Mouse (Mus musculus) CD8-positive naive resting alpha-beta T cell, adult 2 months (primary cell): Measurements from ENCODE around the gene Simc1.

Experiments
- DNase-seq, 2 experiments: peaks; one replicate each; pipeline ENCODE4 v3.0.0; 2022; ENCODE audit warnings: low read depth in 2 of 2, low spot score in 2 of 2

Simc1 gene

DNA sequence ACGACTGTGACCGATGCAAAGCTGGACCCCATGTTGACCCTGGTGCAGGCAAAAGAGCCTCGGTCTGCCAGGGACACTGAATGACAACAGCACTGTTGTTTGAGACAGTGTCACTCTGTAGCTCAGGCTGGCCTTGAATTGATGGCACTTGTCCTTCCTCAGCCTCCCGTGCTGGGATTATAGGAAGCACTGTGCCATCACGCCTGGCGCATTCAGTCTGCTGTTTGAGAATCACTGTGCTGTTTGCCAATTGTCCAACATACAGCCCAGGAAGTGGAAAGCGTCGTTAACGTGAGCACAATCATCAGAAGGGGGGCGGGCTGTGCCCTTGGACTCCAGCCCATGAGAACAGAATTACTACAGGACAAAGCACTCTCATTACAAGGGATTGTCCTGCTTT lies 78.5 kb downstream of the Simc1 start:
- DNase-seq, result no peak

DNA sequence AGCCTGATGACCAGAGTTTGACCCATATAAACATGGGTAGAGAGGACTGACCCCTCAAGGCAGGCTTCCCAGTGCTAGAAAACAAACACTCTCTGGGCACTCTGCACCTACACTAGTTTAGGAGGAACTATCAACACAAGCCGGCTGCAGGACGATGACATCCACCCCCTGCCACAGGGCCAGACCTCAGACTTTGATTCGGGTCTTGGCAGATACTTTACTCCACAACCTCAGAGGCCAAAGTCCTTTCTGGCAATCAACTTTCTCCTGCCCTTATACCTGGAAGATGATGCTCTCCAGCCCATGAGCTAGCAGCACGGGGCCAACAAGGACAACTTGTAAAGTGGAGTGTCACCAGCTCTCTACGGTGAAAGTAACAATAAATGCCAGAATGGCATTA lies 79.3 kb downstream of the Simc1 start:
- no peak for DNase-seq

DNA sequence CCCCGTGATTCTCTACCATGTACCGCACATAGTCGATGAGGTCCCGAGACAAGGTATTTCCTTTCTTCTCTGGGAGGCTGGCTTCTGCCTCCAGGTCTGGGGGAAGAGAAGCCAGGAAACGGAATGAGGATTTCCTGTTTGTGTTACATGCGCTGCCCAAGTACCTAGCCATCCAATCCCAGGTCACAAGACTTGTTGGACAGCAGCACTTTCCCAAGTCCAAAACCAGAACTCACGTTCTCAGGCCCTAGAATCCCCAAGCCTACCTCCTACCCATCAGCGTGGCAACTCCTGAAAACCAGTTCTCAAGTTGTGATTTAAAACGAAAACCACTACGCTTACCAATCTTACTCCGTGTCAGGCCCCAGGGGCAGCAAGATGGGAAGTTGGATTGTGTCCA lies 82.3 kb downstream of the Simc1 start:
- no peak for DNase-seq

DNA sequence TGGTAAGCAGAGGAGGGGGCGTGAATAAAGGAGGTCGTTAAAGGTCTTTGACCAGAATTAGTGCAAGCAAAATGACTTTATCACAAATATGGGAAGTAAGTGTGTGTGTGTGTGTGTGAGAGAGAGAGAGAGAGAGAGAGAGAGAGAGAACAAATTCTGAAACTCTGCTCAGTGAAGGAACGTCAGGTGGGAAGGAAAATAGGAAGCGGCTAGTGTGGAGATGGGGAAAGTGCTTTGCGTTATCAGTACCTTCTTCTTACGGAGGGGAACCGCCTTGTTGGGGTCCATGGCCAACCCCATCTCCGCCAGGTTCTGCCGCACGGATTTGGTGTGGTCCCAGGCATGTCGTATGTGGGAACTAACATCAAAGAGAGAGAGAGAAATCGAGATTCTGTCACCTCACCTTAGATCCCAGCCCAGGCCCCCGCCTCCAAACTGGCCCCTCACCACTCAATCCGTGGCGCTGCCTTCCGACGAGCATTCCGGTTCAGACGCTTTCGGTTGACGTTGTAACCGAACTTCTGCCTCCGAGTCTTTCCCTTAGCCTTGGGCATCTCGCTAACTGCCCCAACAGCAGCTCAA lies 85.9 kb downstream of the Simc1 start:
- no peak for DNase-seq

DNA sequence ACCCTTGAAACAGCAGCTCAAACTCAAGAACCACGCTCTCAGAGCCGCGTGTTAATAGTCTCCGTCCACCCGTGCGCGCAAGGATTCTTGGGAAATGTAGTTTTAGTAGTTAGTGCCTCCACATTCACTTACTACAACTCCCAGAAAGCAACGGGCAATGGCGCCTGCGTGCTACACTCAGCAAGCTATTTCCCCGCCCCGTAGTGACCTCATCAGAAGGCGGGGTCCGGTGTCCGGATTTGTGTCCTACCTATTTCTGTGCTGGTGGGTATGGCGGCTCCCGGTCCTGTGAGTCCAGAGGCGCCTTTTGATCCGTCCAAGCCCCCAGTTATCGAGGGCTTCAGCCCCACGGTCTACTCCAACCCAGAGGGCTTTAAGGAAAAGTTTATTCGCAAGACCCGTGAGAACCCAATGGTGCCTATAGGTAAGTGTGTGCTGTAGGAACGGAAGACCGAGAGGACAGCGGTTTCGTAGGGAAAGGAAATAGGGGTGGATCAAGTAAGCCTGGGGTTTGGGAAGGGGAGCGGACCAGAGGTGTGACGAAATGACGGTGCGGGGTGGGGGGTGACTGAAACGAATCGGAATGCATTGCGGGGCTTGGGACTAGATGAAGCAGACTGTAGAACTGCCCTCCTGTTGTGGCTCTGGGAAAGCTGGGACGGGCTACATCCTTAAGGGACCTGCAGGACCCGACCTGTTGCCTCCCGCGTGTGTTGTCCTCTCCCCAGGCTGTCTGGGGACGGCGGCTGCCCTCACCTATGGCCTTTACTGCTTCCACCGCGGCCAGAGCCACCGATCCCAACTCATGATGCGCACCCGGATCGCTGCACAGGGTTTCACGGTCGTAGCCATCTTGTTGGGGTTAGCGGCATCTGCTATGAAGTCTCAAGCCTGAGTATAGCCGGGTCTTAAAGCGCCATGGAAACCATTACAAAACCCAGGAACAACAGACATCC lies 86.7 kb downstream of the Simc1 start, which contains the start of the genes Nop16 and Higd2a:
TSS of gene Nop16 (minus strand) at position 95 of the 956 bp plus-strand sequence.
TSS of gene Higd2a (plus strand) at position 212 of the 956 bp plus-strand sequence.
- peak; percentile 94 to 95 for DNase-seq

DNA sequence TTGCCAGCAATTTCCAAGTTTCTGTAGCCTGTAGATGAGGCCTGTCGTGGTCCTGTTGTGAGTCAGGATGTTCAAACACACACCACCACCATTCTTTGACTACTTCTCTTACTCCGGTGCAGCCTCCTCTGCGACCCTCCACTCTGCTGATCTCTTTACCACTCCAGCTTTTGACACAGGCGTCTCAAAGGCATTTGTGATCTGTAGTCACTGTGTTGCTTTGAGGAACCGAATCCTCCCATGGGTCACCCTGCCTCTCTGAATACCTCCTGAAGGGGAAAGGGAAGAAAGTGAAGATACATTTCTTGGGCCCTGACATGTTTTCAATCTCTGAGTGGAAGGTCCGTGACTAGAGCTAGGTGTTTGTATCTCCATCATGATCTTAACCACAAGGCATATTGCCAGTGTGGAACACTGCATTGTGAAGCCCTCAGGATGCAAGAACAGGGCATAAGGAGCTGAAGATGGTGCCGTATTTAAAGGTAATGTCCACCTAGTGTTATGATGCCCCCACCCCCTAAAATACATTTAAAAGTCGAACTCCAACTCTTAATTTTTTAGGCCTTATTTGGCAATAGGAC lies 88.3 kb downstream of the Simc1 start:
- no peak for DNase-seq

DNA sequence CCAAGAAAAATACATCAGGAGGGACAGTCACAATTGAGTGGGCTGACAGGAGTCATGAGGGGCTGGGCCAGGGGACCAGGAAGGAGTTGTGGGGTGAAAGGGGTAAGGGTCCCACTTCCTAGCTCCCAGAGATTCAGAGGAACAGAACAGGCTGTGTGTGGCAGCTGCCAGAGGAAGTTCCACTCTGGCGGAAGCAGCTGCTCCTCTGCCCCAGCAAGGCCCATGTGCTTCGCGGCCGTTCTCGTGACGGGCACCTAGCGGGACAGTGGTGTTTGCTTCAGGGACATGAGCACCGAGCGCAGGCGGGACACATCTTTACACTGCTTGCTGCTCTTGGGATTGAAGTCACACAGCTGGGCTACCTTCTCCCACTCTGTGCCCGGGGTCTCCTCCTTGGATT lies 90.0 kb downstream of the Simc1 start:
- no peak for DNase-seq

DNA sequence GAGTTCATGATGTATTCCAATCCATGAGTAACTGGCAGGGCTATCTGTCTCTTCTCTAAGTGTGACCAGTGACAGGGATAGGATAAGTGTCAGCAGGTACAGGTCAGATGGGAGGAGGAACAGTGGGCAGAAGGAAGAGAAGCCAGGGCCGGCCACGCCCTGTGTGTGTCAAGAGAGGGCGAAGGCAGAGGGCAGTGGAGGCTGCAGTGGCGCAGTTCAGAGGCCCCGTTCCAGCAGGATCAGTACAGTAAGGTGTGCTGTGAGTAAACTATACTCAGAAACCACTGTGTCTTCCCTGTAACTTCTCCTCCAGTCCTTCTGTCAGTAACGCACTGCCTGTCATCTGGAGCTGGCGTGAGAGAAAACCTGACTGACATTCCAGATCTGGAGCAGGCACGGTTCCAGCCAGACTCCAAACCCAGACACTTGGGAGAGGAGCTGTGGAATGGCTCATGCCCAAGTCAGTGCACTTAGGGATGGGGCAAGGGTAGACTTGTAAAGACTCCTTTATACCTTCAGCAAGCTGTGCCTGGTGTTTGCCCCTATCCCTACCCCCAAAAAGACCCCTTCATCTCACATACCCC lies 92.6 kb downstream of the Simc1 start:
- no peak for DNase-seq

DNA sequence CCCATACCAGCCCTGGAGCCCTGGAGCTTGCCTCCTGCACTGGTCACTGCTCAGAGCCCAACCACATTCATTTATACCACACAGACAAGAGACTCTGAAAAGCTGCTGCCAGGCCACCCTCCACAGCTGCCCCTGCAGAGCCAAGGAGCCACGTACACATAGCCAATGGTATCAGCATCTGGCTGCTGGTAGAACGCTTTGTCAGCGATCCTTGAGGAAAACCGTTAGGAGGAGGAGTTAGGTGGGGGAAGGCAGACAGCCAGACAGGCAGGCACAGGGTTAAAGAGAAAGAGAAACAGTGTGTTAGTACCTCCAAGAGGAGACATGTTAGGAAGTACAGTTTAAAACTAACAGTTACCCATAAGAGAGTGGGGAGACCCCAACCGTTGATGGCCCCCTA lies 93.3 kb downstream of the Simc1 start:
- DNase-seq, result no peak

DNA sequence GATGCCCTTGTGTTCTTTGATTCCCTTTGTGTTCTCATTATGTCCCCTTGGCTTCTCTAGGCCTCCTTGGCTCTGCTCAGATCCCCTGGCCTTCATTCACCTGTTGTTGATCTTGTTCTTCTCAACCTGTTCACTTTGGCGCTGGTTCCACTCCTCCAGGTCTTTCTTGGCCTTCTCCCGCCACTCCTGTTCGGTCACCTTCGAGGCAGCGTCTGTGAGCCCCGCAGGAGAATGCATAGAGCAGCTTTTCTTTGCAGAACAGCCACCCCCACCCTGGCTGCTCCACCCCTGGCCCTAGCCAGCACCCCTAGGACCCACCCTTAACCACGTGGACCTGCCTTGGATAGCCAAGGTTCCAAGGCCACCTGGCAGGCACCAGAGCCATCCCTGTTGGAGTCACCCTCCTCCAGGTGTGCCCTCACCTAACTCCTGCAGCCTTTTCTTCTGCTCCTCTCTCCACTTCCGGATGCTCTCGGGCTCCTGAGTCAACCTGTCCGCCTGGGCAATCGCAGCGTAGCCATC lies 95.1 kb downstream of the Simc1 start:
- no peak for DNase-seq
